Mouse (Mus musculus): ENCODE measurements around the gene Maml2. TPM values are rescaled to one million over a fixed set of nuclear protein-coding genes. Genes with fewer than 3 reads are reported as not detected.

Maml2 gene
- polyA plus RNA-seq, 1 experiment: not detected

DNA sequence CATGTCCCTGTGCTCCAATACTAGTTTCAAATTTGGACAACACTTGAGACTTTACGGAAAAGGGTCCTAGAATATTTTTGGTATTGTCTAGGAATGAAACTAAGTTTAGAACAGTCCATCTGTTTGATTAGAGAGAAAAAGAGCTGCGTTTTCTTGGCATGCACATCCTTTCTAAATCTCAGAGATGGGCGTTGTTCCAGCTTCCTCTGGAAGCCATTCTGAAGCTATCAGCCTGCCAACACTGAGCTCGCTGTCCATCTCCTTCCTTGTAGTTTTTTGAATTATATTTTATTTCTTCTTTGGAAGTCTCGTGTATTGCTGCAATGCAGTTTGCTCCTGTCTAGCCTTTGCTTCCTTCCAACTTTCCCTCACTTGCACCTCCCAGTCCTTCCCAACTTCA, 396.5 kb downstream of the Maml2 start:
- H3K4me3 ChIP-seq (ENCODE audit: insufficient read depth, low read depth, low read length): no peak overlapping the region
- H3K4me1 ChIP-seq (ENCODE audit: control insufficient read depth, insufficient read depth, low read length): 0 out of 2 replicates have a peak, but pooled peaks cover 2% of the 10 kb centered on the region
- WGBS: 37% methylated on average over 5 of the region's 5 CpGs
- no peak for TF ChIP-seq CTCF (IDR thresholded peaks at IDR 0.05; ENCODE audit: insufficient read depth, low read depth, low read length)
- no peak for TF ChIP-seq POLR2A (IDR thresholded peaks at IDR 0.05; ENCODE audit: insufficient read depth, low read depth, low read length)
- H3K27ac ChIP-seq (ENCODE audit: insufficient read depth, low read depth, low read length): no peak overlapping the region

DNA sequence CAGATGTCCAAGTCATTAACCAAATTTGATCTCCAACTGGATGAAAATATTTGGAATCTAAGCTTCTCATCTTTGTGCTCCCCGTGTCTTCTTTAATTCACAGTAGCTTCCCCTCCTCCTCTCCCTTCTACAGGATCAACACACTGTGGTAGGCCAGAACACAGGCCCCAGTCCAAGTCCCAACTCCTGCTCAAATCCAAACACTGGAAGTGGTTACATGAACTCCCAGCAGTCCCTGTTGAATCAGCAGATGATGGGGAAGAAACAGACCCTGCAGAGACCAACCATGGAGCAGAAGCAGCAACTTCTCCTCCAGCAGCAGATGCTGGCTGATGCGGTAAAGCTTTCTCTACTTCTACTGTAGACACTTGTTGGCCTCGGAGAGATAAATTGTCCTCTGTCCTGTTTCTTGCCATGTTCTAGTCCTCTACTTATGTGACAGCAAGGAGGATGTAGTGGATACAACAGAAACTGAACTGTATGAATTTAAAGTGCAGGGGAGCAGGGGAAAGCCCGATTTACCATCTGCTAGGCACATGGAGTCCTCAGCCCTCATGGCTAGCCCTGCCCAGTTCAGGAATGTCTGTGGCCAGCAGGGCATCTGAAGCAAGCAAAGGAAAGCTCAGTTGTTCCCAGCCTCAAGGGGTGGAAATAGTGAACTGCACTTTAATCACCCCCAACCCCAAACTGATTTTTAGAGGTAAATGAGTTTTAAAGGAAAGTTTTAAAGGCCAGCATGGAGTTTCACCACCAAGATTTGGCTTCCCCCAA, 399.5 kb downstream of the Maml2 start:
- no peak overlapping the region for H3K27ac ChIP-seq (ENCODE audit: insufficient read depth, low read depth, low read length)
- H3K4me1 ChIP-seq (ENCODE audit: control insufficient read depth, insufficient read depth, low read length): no peaks in the 10 kb centered on the region
- WGBS: 74% methylated on average over 4 of the region's 4 CpGs
- no peak for TF ChIP-seq POLR2A (IDR thresholded peaks at IDR 0.05; ENCODE audit: insufficient read depth, low read depth, low read length)
- no peak overlapping the region for H3K4me3 ChIP-seq (ENCODE audit: insufficient read depth, low read depth, low read length)

DNA sequence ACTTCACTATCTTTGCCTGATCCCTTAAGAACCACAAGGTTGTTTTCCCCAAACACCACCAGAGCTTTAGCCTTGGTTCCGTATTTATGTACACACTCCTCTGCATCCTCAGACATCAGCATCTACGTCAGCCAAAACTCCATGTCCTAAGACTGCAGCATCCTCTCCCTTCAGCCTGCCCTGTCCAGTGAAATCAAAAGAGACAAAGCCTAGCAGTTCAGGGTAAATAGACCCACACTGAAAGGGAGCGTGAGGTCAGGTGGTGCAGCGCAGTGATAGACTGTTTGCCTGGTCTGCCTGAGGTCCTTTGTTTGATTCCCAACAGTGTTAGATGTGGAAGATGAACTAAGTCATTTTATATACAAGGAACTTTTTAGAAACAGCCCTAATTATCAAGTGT, 400.1 kb downstream of the Maml2 start:
- Histone ChIP-seq H3K27ac (ENCODE audit: insufficient read depth, low read depth, low read length) (no peak overlapping the region), H3K4me1 (ENCODE audit: control insufficient read depth, insufficient read depth, low read length) (no peaks in the 10 kb centered on the region), H3K4me3 (ENCODE audit: insufficient read depth, low read depth, low read length) (no peak overlapping the region)
- WGBS: 89% methylated on average over 4 of the region's 4 CpGs
- TF ChIP-seq CTCF (IDR thresholded peaks at IDR 0.05; ENCODE audit: insufficient read depth, low read depth, low read length): no peak
- TF ChIP-seq POLR2A (IDR thresholded peaks at IDR 0.05; ENCODE audit: insufficient read depth, low read depth, low read length): no peak

DNA sequence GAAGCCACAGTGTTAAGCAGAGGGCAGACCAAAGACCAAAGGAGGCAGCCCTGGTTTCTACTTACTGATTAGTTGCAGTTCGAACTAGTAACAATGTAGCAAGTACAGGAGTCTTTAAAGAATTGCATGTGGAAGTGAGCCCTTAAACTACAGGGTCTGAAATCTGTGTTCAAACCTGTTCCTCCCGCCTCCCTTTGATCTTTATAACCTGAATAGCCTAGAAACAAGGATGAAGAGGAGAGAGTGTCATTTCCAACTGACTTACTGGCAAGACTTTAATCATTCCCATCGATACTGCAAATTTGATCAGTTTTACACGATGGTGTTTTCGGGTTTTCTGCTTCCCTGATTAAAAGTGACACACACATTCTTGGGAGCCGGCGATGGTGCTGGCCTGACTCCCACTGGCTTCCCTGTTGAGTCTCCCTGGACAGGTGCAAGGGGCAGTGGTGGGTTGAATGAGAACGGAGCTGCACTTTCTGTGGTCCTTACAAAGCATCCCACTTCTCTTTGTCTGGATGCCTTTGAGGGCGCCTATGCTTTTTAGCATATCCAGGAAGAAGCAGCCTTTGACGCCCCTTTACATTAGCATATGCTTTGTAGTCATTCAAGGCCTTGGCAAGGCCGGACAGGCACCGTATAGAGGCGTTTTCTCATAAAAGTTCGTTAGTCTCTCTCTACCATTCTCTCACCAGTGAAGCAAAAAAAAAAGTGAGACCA, 401.5 kb downstream of the Maml2 start:
- 61% methylated on average over 14 of the region's 14 CpGs for WGBS
- Histone ChIP-seq H3K4me3 (ENCODE audit: insufficient read depth, low read depth, low read length) (no peak overlapping the region), H3K27ac (ENCODE audit: insufficient read depth, low read depth, low read length) (no peak overlapping the region), H3K4me1 (ENCODE audit: control insufficient read depth, insufficient read depth, low read length) (no peaks in the 10 kb centered on the region)
- TF ChIP-seq CTCF (IDR thresholded peaks at IDR 0.05; ENCODE audit: insufficient read depth, low read depth, low read length): no peak
- no peak for TF ChIP-seq POLR2A (IDR thresholded peaks at IDR 0.05; ENCODE audit: insufficient read depth, low read depth, low read length)

DNA sequence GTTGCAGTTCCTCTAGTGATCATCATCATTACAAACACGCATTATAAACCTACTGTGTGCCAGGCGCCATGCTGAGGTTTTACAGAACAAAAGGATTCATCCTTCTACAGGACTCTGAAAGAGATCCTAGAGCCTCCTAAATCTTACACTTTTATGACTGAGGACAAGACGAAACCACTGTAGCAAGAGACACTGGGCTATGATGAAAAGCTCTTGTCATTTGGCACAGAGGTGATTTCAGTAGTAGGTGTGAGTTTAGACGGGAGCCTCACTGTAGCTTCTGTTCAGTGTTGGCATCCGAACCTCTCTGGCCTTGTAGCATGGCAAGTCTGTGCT, 402.0 kb downstream of the Maml2 start:
- no peaks in the 10 kb centered on the region for H3K4me1 ChIP-seq (ENCODE audit: control insufficient read depth, insufficient read depth, low read length)
- H3K27ac ChIP-seq (ENCODE audit: insufficient read depth, low read depth, low read length): no peak overlapping the region
- no peak for TF ChIP-seq CTCF (IDR thresholded peaks at IDR 0.05; ENCODE audit: insufficient read depth, low read depth, low read length)
- no peak for TF ChIP-seq POLR2A (IDR thresholded peaks at IDR 0.05; ENCODE audit: insufficient read depth, low read depth, low read length)
- H3K4me3 ChIP-seq (ENCODE audit: insufficient read depth, low read depth, low read length): no peak overlapping the region
- 75% methylated on average over 5 of the region's 5 CpGs for WGBS

GRCm38 (mm10) chr9:13701773-13702172, 404.0 kb downstream of the Maml2 start:
- TF ChIP-seq POLR2A (IDR thresholded peaks at IDR 0.05; ENCODE audit: insufficient read depth, low read depth, low read length) (no peak), CTCF (IDR thresholded peaks at IDR 0.05; ENCODE audit: insufficient read depth, low read depth, low read length) (no peak)
- WGBS: 95% methylated on average over 12 of the region's 12 CpGs

GRCm38 (mm10) chr9:13703100-13703499, 405.3 kb downstream of the Maml2 start:
- no peak for TF ChIP-seq CTCF (IDR thresholded peaks at IDR 0.05; ENCODE audit: insufficient read depth, low read depth, low read length)
- no peak for TF ChIP-seq POLR2A (IDR thresholded peaks at IDR 0.05; ENCODE audit: insufficient read depth, low read depth, low read length)
- Histone ChIP-seq H3K4me1 (ENCODE audit: control insufficient read depth, insufficient read depth, low read length) (no peaks in the 10 kb centered on the region), H3K27ac (ENCODE audit: insufficient read depth, low read depth, low read length) (no peak overlapping the region), H3K4me3 (ENCODE audit: insufficient read depth, low read depth, low read length) (no peak overlapping the region)
- 92% methylated on average over 2 of the region's 2 CpGs for WGBS

More at GRCm38 (mm10) chr9:13701773-13702172, 404.0 kb downstream of the Maml2 start:
- no peaks in the 10 kb centered on the region for H3K4me1 ChIP-seq (ENCODE audit: control insufficient read depth, insufficient read depth, low read length)
- no peak overlapping the region for H3K4me3 ChIP-seq (ENCODE audit: insufficient read depth, low read depth, low read length)
- H3K27ac ChIP-seq (ENCODE audit: insufficient read depth, low read depth, low read length): no peak overlapping the region

DNA sequence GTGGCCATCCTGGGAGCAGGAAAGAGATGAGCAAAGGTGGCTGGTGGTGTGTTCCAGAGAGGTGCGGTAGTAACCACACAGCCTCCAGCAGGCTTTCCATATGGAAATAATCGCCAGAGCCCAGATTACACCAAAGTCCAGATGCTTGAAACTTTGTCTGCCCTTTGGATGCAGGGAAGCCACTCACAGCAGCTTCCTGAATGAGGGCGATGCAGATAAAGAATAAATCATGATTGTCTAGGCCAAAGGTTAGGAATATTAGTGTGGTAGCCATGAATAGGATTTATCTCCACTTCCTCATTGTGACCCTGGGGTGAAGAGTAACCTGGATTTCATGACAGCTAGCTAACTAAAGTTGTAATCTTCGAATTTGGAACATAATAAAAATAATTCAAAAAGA, 407.2 kb downstream of the Maml2 start:
- WGBS: 86% methylated on average over 4 of the region's 4 CpGs
- no peak overlapping the region for H3K4me3 ChIP-seq (ENCODE audit: insufficient read depth, low read depth, low read length)
- TF ChIP-seq POLR2A (IDR thresholded peaks at IDR 0.05; ENCODE audit: insufficient read depth, low read depth, low read length): no peak
- TF ChIP-seq CTCF (IDR thresholded peaks at IDR 0.05; ENCODE audit: insufficient read depth, low read depth, low read length): no peak
- H3K27ac ChIP-seq (ENCODE audit: insufficient read depth, low read depth, low read length): no peak overlapping the region
- no peaks in the 10 kb centered on the region for H3K4me1 ChIP-seq (ENCODE audit: control insufficient read depth, insufficient read depth, low read length)

DNA sequence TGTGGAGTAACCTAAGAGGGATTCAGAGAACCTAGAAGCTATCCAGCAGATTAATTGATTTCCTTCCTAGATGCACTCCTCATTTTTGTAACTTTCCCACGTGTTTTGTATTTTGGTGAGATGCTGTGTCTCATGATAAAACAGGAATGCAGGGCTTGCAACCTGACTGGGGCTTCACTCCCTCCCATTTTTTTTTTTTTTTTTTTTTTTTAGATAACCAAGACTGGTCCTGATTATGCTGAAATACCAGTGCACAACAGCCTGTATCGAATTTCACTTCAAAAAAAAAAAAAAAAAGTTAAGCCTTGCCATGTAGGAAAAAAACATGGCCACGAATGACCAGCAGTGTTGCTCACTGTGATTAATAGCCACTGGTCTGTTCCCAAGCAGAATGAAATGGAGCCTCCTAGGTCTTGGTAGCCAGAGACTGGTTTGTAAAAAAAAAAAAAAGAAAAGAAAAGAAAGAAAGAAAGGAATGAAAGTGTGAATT, 409.4 kb downstream of the Maml2 start:
- H3K4me3 ChIP-seq (ENCODE audit: insufficient read depth, low read depth, low read length): no peak overlapping the region
- no peak for TF ChIP-seq CTCF (IDR thresholded peaks at IDR 0.05; ENCODE audit: insufficient read depth, low read depth, low read length)
- TF ChIP-seq POLR2A (IDR thresholded peaks at IDR 0.05; ENCODE audit: insufficient read depth, low read depth, low read length): no peak
- 56% methylated on average over 3 of the region's 3 CpGs for WGBS

More for the DNA sequence above, 409.4 kb downstream of the Maml2 start:
- Histone ChIP-seq H3K4me1 (ENCODE audit: control insufficient read depth, insufficient read depth, low read length) (no peaks in the 10 kb centered on the region), H3K27ac (ENCODE audit: insufficient read depth, low read depth, low read length) (no peak overlapping the region)
